In the genomic region with DNA sequence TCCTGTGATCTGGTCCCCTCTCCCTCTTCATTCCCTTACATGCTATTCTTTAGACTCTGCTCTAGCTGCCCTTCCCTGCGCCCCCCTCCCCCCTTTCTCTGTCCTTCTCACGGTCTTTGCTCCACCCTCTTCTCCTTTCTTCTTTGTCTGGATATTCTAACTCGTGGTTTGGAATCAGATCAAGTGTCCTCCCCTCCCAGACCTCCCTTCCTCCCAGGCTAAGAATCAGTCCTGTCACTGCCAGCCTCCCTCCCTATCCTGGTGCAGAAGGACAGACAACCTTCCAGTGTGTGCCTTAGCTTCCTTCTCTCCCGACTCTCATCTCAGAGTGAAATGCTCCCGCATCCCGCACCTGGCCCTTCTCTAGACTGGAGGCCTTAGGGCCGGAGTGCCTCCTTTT, we compare ENCODE assay signal across 24 mouse cellular contexts. TPM values are rescaled to one million over a fixed set of nuclear protein-coding genes. Genes with fewer than 3 reads are reported as not detected.
DNase-seq lines count a peak whose midpoint lies in the region; ATAC-seq lines count a peak whose summit lies in the region.
"Had no signal": no experiment of that assay in that cellular context is flagged by ENCODE, and none has a peak within 500 bp of the region (broad histone marks: within the 10 kb centered on the region; RNA-seq: fewer than 3 reads in every experiment).

No protein-coding gene starts in this region.

- WGBS in kidney, embryonic 15.5 days: 75% methylated on average over 7 of the region's 7 CpGs

- H3K9ac ChIP-seq in kidney, embryonic 15.5 days: no peak overlapping the region
- H3K9ac ChIP-seq: embryonic facial prominence, embryonic 15.5 days; forebrain, embryonic 12.5 days; hindbrain, embryonic 13.5 days; neural tube, embryonic 15.5 days had no signal

- H3K27me3 ChIP-seq in kidney, embryonic 15.5 days: no peaks in the 10 kb centered on the region
- peaks cover 1% of the 10 kb centered on the region for H3K27me3 ChIP-seq in megakaryocyte, embryonic 14.5 days (replicated peaks)
- H3K27me3 ChIP-seq: embryonic facial prominence, embryonic 15.5 days; forebrain, embryonic 12.5 days; neural tube, embryonic 15.5 days had no signal

- DNase-seq in kidney, postnatal 10 days: peak; percentile 33
- peak; percentile 91 for DNase-seq in brain, adult 2 months (ENCODE audit: low read depth, low spot score)
- peak; percentile 46 for DNase-seq in testis, postnatal 14 days (ENCODE audit: low spot score)
- DNase-seq in gastrocnemius, adult 18-20 months (ENCODE audit: low spot score): no peak
- DNase-seq: adrenal gland, postnatal 25 days; cerebellum, adult 8-10 months; gastrocnemius, postnatal 36 days; heart, postnatal 10 days; lung, adult 2 months; midbrain, embryonic 14.5 days had no signal

- H3K36me3 ChIP-seq in kidney, embryonic 15.5 days: no peaks in the 10 kb centered on the region
- H3K36me3 ChIP-seq in megakaryocyte, embryonic 14.5 days (replicated peaks; ENCODE audit: low read length): peaks cover 2% of the 10 kb centered on the region
- H3K36me3 ChIP-seq: embryonic facial prominence, embryonic 15.5 days; forebrain, embryonic 12.5 days; heart, embryonic 10.5 days; hindbrain, embryonic 13.5 days; limb, embryonic 10.5 days; neural tube, embryonic 15.5 days had no signal

- H3K4me1 ChIP-seq in kidney, embryonic 15.5 days: peaks cover 33% of the 10 kb centered on the region
- H3K4me1 ChIP-seq in megakaryocyte, embryonic 14.5 days: peaks cover 59% of the 10 kb centered on the region

- no peak overlapping the region for H3K4me2 ChIP-seq in kidney, embryonic 15.5 days
- H3K4me2 ChIP-seq: embryonic facial prominence, embryonic 15.5 days; forebrain, embryonic 12.5 days; hindbrain, embryonic 13.5 days; liver, embryonic 11.5 days; neural tube, embryonic 15.5 days had no signal

- no peak for ATAC-seq in kidney, embryonic 15.5 days (replicated peaks; ENCODE audit: low FRiP score)
- ATAC-seq in megakaryocyte, adult 5-6 weeks (ENCODE audit: poor library complexity, severe bottlenecking): no peak
- ATAC-seq: activated CD4-positive, CD25-positive, alpha-beta regulatory T cell, adult 4 months; CD4-positive, CD25-positive, alpha-beta regulatory T cell, adult 4 months had no signal

- H3K27ac ChIP-seq in kidney, embryonic 15.5 days: no peak overlapping the region
- H3K27ac ChIP-seq: embryonic facial prominence, embryonic 15.5 days; forebrain, embryonic 12.5 days; heart, embryonic 10.5 days; hindbrain, embryonic 13.5 days; limb, embryonic 10.5 days; macrophage; neural tube, embryonic 15.5 days had no signal

- no peak overlapping the region for H3K4me3 ChIP-seq in kidney, embryonic 15.5 days (replicated peaks)
- peak overlapping the region; percentile 23 for H3K4me3 ChIP-seq in megakaryocyte, embryonic 14.5 days (replicated peaks)
- H3K4me3 ChIP-seq: embryonic facial prominence, embryonic 15.5 days; forebrain, embryonic 12.5 days; heart, embryonic 10.5 days; hindbrain, embryonic 13.5 days; limb, embryonic 10.5 days; myocyte; neural tube, embryonic 15.5 days had no signal

- no peaks in the 10 kb centered on the region for H3K9me3 ChIP-seq in kidney, embryonic 15.5 days (replicated peaks)
- H3K9me3 ChIP-seq in megakaryocyte, embryonic 14.5 days: no peaks in the 10 kb centered on the region
- H3K9me3 ChIP-seq: embryonic facial prominence, embryonic 15.5 days; forebrain, embryonic 12.5 days; heart, embryonic 10.5 days; hindbrain, embryonic 13.5 days; limb, embryonic 10.5 days; neural tube, embryonic 15.5 days had no signal

RNA-seq across cellular contexts. Expression of gene Map7, which starts 27.8 kb away (rescaled TPM):
- 26.7 and 28.8 TPM in 2 replicates for polyA plus RNA-seq in kidney, embryonic 15.5 days (2015; fragmentation: Nextera tagmentation; extraction: Ambion mirVana)
- polyA plus RNA-seq in megakaryocyte, embryonic 14.5 days (2012; ENCODE audit: insufficient read depth, low replicate concordance): 5.3 and 6.5 TPM in 2 replicates
- total RNA-seq in megakaryocyte, adult 5-6 weeks (2015): 2.3 and 2.7 TPM in 2 replicates
- total RNA-seq in megakaryocyte, adult 5-6 weeks (2017): 3.1 and 3.8 TPM in 2 replicates
- 1 to 10 TPM; 5.0 to 6.7 TPM for total RNA-seq in gastrocnemius, adult 18-20 months (2021)
